7 mouse cellular contexts compared by ENCODE assay signal in the genomic region with DNA sequence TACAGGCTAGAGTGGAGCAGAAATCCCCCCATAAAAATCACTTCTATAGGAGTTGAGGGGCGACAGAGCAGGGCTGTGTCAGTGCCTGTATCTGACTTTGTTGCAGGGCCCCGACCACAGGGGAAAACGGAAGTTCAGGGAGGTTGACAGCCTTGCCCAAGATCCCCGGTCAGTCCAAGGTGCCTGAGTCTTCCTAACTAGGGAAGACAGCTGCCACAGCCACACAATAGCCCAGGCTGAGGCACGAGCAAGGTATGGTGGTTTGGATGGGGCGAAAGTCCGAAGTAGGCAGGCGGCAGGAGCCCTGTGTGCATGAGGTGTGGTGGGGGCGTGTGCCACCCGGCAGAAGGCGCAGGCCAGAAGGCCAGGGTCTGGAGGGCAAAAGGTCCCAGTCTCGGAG. TPM values are rescaled to one million over a fixed set of nuclear protein-coding genes. Genes with fewer than 3 reads are reported as not detected.
DNase-seq lines count a peak whose midpoint lies in the region; ATAC-seq and TF ChIP-seq lines count a peak whose summit lies in the region.

Gene Slc16a3, plus strand, starts transcription at position 153 of the 400 bp plus-strand sequence.

- DNase-seq in thymus, postnatal 4 days = peak; percentile 34
- DNase-seq in thymus, postnatal 25 days = no peak
- DNase-seq in limb, embryonic 11.5 days (ENCODE audit: low spot score) = no peak
- no peak for DNase-seq in ovary, postnatal 36 days (ENCODE audit: low spot score)
- no peak for DNase-seq in cerebellum, postnatal 4 days (ENCODE audit: low spot score in 2 of 2)

- H3K36me3 ChIP-seq in forebrain, embryonic 16.5 days (ENCODE audit: control insufficient read depth, insufficient read depth) = no peaks in the 10 kb centered on the region
- no peaks in the 10 kb centered on the region for H3K36me3 ChIP-seq in limb, embryonic 11.5 days (ENCODE audit: control insufficient read depth, insufficient read depth, low read length)
- H3K36me3 ChIP-seq in myocyte (ENCODE audit: control insufficient read depth, insufficient read depth) = no peaks in the 10 kb centered on the region

- 33% methylated on average over 12 of the region's 12 CpGs for WGBS in forebrain, embryonic 16.5 days
- 34% methylated on average over 12 of the region's 12 CpGs for WGBS in limb, embryonic 11.5 days

- H3K27ac ChIP-seq in forebrain, embryonic 16.5 days (ENCODE audit: low read length) = no peak within 1 kb of the TSS
- peak within 1 kb of the TSS; percentile 24; the same call in 1 of the 2 replicates for H3K27ac ChIP-seq in limb, embryonic 11.5 days (replicated peaks; ENCODE audit: low read depth, low read length)

- H3ac ChIP-seq in myocyte (ENCODE audit: control insufficient read depth, insufficient read length) = no peak within 1 kb of the TSS

- peak within 1 kb of the TSS; percentile 50 for H3K9ac ChIP-seq in forebrain, embryonic 16.5 days (replicated peaks; ENCODE audit: low read depth, low read length)
- H3K9ac ChIP-seq in limb, embryonic 11.5 days (ENCODE audit: low read length) = peak within 1 kb of the TSS; percentile 76

- peaks cover 19% of the 10 kb centered on the region for H3K4me1 ChIP-seq in forebrain, embryonic 16.5 days (replicated peaks; ENCODE audit: control insufficient read depth, insufficient read depth, low read length)
- peaks cover 6% of the 10 kb centered on the region; the same call in 1 of the 2 replicates for H3K4me1 ChIP-seq in limb, embryonic 11.5 days (ENCODE audit: control insufficient read depth, insufficient read depth, low read length)

- H3K27me3 ChIP-seq in forebrain, embryonic 16.5 days (replicated peaks; ENCODE audit: control insufficient read depth, insufficient read depth, low read length) = peaks cover 19% of the 10 kb centered on the region
- 0 out of 2 replicates have a peak, but pooled peaks cover 2% of the 10 kb centered on the region for H3K27me3 ChIP-seq in limb, embryonic 11.5 days (ENCODE audit: control insufficient read depth, insufficient read depth, low read length)
- peaks cover 11% of the 10 kb centered on the region for H3K27me3 ChIP-seq in myocyte (ENCODE audit: control insufficient read depth, insufficient read depth, insufficient read length)

- no peak for TF ChIP-seq POLR2A in myocyte (IDR thresholded peaks at IDR 0.05; ENCODE audit: insufficient read length, low read depth)

- peak within 1 kb of the TSS; percentile 44 for H3K4me2 ChIP-seq in forebrain, embryonic 16.5 days (ENCODE audit: low read length)
- peak within 1 kb of the TSS; percentile 73 for H3K4me2 ChIP-seq in limb, embryonic 11.5 days (ENCODE audit: low read depth, severe bottlenecking)
- H3K4me2 ChIP-seq in myocyte (ENCODE audit: low read depth) = no peak within 1 kb of the TSS

- no peak for ATAC-seq in forebrain, embryonic 16.5 days
- ATAC-seq in limb, embryonic 11.5 days (ENCODE audit: insufficient number of reproducible peaks, low FRiP score, low TSS enrichment, low read depth) = no peak

- peak within 1 kb of the TSS; percentile 37 for H3K4me3 ChIP-seq in forebrain, embryonic 16.5 days (replicated peaks; ENCODE audit: low read length)
- peak within 1 kb of the TSS; percentile 57 for H3K4me3 ChIP-seq in limb, embryonic 11.5 days (ENCODE audit: low read depth, low read length)
- H3K4me3 ChIP-seq in myocyte = peak within 1 kb of the TSS; percentile 26

- no peaks in the 10 kb centered on the region for H3K9me3 ChIP-seq in forebrain, embryonic 16.5 days (ENCODE audit: control insufficient read depth, low read length)
- no peaks in the 10 kb centered on the region for H3K9me3 ChIP-seq in limb, embryonic 11.5 days (ENCODE audit: control insufficient read depth, low read length)

- H3K79me2 ChIP-seq in myocyte (ENCODE audit: control insufficient read depth, insufficient read depth) = no peaks in the 10 kb centered on the region

TF ChIP-seq in myocyte, 11 proteins besides CTCF, POLR2A, EP300 and RAD21:
- TF ChIP-seq TCF3 (IDR thresholded peaks at IDR 0.05; ENCODE audit: insufficient read length, low read depth) = no peak

RNA-seq across cellular contexts. Expression of gene Slc16a3, which starts in this region (rescaled TPM):
- 7.7 and 9.5 TPM in 2 replicates for polyA plus RNA-seq in forebrain, embryonic 16.5 days (2015; fragmentation: Nextera tagmentation; extraction: Ambion mirVana)
- 48.2 and 58.1 TPM in 2 replicates for polyA plus RNA-seq in limb, embryonic 11.5 days (2014; fragmentation: Nextera tagmentation; extraction: Ambion mirVana)
- polyA plus RNA-seq in myocyte (2012; fragmentation: generic; extraction: Trizol) = 9.7 TPM
